Mouse (Mus musculus) embryo, embryonic 11 days (tissue): ENCODE results near the gene Cirbp.

ENCODE experiments used
- DNase-seq: peaks from one replicate; pipeline ENCODE4 v3.0.0-alpha.2; 2015

Cirbp gene

DNA sequence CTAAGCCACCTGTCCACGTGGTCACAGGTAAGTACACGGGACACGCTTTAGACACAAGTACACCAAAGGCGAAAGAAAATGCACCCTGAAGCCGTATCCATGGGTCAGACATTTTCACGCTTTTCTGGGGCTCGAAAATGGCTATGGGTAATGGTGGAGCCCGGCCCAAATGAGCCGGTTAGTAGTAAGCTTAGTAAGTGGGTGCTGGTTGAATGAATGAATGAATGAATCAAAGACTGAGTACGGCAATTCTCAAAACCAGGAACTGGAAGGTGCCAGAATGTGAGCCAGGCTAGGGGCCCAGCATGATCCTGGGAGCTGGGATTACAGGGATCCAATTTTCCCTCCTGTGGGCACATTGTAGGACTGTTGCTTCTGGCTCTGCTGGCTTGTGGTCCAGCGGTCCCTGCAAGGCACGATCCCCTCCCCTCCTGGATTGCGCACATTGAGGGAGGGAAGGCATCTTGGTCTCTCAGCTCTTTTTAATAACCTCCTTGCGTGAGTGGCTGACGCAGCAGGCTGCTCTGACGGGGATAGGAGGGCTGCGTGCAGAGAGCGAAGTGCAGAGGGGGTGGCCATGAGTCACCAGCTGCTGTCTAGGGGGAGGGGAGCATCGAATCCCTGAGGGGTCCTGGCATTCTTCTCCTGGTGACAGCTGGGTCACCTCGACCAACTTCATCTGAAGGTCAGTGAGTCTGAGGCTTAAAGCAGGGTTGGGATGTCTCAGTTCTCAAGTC is at the start of gene Cirbp:
Gene Cirbp (plus strand): TSS at position 594 of the 737 bp plus-strand sequence.
- peak; percentile 66 for DNase-seq

GRCm38 (mm10) chr10:80116563-80116926 is 49.2 kb upstream of the Cirbp start:
- peak; percentile 26 for DNase-seq

DNA sequence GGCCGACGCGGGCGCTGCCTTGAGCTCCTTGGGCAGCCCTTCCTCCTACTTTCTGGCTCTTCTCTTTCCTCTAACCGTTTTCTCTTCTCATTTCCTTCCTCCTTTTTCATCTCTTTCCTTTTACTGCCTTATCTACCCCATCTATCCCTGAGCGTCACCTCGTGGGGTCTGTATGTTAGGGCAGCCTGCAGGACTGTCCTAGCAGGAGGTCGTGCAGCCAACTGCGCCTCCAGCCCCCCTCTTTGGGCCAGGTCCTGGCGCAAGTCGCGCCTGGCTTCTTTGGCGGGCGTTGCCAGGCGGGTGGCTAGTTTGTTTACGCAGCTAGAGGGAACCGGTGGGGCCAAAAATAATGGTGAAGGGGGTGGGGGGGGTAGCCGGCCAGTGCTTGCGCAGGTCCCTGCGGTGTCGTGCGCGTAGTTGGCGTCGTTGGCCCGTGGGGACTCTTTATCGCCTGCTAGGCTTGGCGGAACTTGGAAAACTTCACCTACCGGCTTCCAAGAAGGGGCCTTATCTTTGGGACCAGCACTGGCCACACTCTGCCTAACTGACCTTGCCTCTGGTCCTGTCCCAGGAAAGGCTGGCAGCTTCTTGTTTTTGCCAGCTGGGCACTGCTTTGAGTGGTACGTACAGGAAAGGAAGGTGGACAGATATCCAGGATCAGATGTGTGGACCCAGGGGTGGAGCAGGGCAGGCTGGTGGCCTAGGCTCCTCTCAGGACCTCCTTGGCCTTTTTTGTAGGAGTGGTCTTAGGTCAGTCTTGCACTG is 48.7 kb upstream of the Cirbp start:
- peak; percentile 40 for DNase-seq

DNA sequence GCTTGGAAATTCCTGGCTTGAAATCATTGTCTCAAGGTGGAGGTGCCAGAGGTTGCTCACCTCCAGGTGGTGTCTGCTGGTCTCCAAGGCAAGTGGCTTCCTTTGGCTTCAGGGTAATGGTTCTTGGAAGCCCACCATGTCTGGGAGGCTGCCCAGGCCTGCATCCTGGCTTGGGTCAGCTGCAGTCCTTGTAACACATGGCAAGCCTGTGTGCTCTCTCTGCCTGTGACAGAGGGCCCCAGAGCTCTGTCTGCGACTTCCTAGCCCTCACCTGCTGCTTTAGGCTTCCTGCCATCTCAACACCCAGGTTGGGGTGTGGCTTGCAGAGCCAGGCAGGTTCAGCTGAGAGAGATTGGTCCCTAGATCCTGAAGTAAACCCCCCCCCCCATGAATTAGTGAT is 48.0 kb upstream of the Cirbp start:
- no peak for DNase-seq

DNA sequence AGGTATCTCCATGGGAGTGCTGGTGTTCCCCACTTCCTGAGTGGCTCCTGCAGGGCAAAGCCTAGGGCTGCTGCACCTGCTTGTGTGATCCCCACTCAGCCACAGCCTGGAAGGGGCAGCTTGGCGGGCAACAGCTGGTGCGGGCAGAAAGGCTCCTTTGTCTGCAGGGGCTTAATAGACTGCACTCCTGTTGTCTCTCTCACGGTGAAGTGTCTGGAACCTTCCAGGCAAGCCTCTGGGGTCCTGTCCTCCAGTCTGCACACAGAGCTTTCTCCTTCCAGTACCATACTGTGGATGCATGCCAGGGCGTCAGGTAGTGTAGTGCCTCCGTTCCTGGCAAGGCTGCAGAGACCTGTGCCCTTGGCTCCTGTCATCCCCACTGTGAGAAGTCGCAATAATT is 47.2 kb upstream of the Cirbp start:
- no peak for DNase-seq

DNA sequence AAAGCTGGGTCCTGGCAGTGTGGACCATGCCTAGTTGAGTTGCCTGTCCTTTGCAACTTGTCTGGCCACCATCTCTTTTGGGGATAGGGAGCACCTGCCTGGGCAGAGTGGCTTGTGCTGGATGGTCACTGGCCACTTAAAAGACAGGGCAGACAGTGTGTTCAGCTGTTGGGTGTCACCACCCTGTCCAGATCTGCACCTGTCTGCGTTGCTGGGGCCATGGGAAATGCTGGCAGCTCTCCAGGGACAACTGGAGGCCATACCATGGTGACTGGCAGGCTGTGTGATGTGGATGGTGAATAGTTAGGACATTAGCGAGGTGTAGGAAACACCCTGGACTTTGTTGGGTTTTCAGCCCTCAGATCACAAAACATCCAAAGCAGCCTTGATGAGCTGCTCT is 45.6 kb upstream of the Cirbp start:
- no peak for DNase-seq

GRCm38 (mm10) chr10:80121639-80122038 is 44.1 kb upstream of the Cirbp start:
- no peak for DNase-seq

DNA sequence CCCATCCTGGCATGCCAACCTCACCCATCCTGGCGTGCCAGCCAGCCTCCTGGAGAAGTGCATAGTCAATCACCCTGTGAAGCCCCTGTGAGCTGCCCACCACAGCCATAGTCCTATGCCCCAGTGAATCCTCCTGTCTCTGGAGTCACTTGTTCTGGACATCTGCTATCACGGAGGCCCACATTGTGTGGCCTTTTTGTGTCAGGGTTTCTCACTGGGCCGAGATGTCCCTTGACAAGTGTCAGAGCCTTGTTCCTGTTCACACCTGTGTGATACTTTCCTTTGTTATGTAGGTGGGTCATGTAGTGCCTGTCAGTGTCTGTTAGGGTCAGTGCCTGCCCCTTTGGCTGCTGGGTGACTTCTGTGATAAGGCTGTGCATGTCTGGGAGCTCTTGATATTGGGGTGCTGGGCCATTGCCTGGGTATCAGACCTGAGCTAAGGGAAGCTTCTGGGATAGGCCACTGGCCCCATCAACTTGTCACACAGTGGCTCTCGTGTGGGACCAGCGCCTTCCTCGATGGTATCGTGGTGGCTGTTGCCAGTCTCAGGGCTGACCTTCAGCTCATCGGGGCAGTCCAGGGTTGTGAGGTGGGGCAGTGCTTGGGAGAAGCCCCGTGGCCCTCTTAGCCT is 41.7 kb upstream of the Cirbp start:
- DNase-seq, result no peak

GRCm38 (mm10) chr10:80127920-80128319 is 37.9 kb upstream of the Cirbp start:
- no peak for DNase-seq

DNA sequence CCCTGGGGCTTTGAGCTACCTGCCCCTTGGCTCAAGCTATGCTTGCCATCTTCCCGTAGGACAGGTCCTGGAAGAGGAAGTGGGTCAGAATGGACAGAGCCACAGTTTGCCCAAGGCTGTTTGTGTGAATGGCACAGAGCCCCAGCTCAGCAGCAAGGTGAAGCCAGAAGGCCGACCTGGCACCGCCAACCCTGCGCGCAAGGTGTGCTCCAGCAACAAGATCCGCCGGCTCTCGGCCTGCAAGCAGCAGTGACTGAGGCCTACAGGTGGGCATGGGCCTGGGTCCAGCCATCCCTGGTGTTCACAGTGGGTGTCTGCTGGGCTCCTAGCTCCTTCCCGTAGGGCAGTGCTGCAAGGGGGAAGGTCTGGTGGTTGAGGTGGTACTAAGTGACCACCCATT is 35.9 kb upstream of the Cirbp start:
- no peak for DNase-seq

GRCm38 (mm10) chr10:80130403-80131031 is 35.3 kb upstream of the Cirbp start:
- DNase-seq, result no peak

- peak; percentile 77 for DNase-seq
These were observed 34.4 kb upstream of the Cirbp start for GRCm38 (mm10) chr10:80131316-80131951.

DNA sequence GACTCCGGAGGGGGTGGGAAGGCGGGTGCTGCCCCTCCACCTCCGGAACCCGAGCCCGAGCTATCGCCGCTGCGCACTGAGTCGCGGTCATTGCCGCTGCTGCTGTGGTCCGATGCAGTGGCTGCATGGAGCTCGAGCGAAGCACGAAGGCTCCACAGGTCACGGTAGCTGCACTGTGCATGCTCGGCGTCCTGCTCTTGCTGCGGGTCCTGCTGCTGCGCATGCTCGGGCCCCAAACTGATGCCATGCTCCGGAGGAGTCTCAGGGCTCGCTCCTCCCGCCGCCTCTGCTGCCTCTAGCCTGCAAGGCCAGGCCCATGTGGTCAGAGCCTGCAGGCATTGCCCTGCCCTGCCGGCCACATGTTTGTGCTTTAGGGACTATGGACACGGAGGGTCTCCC is 33.8 kb upstream of the Cirbp start:
- DNase-seq, result peak; percentile 49

- no peak for DNase-seq
These were observed 32.4 kb upstream of the Cirbp start for GRCm38 (mm10) chr10:80133226-80133849.

DNA sequence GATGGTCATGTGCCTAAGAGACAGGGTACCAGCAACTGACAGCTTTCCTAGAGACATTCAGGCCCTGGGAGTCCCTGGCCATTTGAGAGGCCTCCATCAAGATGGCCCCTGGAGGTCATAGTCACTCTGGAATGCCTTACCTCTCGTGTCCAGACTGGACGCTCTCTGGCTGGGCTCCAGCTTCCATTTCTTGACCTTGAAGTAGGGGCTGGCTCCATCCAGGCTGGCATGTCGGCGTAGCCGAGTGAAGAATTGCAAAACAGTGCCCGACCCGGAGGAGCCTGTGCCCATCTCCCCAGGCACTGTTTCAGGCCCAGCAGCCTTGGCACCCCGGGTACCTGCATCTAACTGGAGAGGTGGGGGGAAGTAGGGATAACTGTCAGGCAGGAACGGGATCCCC is 31.4 kb upstream of the Cirbp start:
- DNase-seq, result no peak

DNA sequence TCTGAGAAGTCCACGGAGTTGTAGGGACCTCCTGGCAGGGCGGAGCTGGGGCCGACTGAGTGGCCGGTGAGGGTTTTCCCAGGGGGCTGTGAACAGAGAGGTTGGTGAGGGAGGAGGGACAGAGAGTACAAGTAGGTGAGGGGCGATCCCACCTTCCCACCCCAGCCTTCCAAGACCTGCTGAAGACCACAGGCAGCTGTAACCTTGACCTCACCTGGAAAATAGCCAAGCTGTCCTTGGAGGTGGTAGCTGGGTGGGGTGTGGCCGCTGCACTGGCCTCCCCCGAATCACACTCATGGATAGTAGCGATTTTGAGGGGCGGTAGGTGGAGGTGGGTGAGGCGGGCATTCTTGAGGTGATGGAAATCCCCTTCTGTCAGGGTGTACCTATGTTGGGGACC is 30.6 kb upstream of the Cirbp start:
- no peak for DNase-seq

- DNase-seq, result no peak
These were observed 30.1 kb upstream of the Cirbp start for GRCm38 (mm10) chr10:80135641-80136040.

DNA sequence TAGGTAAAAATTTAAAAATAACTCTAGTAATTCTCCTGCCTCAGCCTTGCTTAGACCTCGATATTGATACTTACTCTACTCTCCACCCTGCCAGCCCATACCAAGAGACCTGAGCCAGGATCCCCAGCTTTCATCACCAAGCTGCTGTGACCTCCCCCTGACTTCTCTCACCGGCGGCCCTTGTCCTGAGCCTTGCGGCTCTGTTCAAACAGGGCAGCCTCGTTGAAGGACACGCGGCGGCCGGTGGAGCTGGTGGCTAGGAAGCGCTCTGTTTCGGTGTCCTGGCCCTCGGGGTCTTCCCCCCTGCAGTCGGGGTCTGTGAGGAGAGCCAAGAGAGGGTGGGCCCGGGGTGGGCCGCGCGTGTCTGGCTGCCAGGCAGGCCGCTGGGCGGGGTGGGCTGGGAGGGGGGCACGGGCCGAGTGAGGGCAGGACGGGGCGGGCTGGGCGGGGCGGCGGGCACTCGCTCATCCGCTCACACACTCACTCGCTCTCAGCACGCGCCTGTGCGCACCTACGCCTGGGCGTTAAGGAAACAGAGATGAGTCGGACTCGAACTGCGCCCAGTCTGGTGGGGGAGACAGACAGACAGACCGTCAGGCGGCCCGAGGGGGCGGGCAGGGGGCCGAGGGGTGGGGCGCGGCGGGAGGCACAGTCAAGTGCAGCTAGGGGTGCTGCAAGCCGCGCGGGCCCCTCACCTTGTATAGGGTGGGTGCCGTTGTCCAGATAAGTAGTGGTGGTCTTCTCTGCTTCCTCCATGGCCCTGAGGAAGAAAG is 29.4 kb upstream of the Cirbp start:
- no peak for DNase-seq

- no peak for DNase-seq
These were observed 28.7 kb upstream of the Cirbp start for GRCm38 (mm10) chr10:80136952-80137625.

DNA sequence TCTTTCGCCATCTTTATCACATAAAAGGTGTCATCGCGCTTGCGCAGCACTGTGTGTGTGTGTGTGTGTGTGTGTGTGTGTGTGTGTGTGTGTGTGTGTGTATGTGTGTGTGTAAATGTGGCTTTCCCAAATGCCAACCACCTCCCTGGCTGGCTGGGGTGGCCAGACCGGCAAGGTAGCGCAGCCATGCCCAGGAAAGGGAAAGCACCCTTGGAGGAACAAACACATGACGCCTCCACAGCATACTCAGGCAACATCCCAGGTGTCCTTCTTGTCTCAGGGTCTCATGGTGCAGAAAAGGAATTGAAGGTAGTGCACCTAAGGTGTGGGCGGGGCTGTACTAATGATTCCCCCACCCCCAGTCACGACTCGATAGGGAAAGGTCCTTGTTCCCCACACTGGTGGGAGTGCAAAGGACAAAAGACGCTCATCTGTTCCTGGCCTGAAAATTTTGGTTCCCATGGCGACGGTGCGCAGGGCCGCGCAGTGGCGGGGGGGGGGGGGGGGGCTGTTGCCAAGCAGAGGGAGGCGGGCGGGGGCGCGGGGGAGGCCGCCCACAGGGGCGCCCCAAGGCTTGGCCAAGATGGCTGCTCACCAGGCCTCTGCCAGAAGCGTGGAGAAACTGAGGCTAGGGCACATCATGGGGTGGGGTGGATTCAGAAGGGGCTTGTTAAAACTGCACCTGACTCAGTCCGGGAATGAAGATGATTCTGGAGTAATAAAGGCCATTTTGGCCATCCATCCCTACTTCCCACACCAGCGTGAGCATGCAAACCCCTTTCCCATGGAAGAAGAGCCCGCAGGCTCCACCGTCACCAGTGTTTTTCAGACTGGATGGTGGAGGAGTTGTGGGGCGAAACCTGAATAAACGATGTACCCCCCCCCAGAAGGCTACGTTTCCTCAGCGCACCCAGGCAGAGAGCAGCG is 27.9 kb upstream of the Cirbp start:
- DNase-seq, result peak; percentile 44
